Mouse (Mus musculus) midbrain, embryonic 16.5 days (tissue): ENCODE data around the gene Gkn1. TPM values are rescaled to one million over a fixed set of nuclear protein-coding genes. Genes with fewer than 3 reads are reported as not detected.

Experiments used
- ATAC-seq: fragments of 200-750 bp; cut with Nextera tagmentation; 2 replicates; pipeline ENCODE4 v1.8.0; 2017; ENCODE audit warnings: moderate TSS enrichment
- H3K27ac ChIP-seq: fragments of 300-500 bp; sonication (generic); 2 replicates; pipeline ENCODE4 v1.5.1; 2014; ENCODE audit warnings: mild to moderate bottlenecking, low read length, mixed read lengths
- H3K27me3 ChIP-seq: fragments of 300-500 bp; sonication (generic); 2 replicates; pipeline ENCODE4 v1.6.1; 2014; ENCODE audit warnings: low read depth, low read length, mixed read lengths; ENCODE audit not compliant: control insufficient read depth, insufficient read depth
- H3K36me3 ChIP-seq: fragments of 300-500 bp; sonication (generic); 2 replicates; pipeline ENCODE4 v1.6.1; 2014; ENCODE audit warnings: mild to moderate bottlenecking, low read length, moderate library complexity, mixed read lengths; ENCODE audit not compliant: control insufficient read depth, insufficient read depth
- H3K4me1 ChIP-seq: fragments of 300-500 bp; sonication (generic); 2 replicates; pipeline ENCODE4 v1.6.1; 2014; ENCODE audit warnings: mild to moderate bottlenecking, low read length, mixed read lengths; ENCODE audit not compliant: control insufficient read depth, insufficient read depth
- H3K4me2 ChIP-seq: fragments of 300-500 bp; sonication (generic); 2 replicates; pipeline ENCODE4 v1.6.1; 2014; ENCODE audit warnings: mild to moderate bottlenecking, low read length, mixed read lengths
- H3K4me3 ChIP-seq: fragments of 300-500 bp; sonication (generic); 2 replicates; pipeline ENCODE4 v1.5.1; 2014; ENCODE audit warnings: low read depth, mild to moderate bottlenecking, low read length, moderate library complexity, mixed read lengths
- H3K9ac ChIP-seq: fragments of 300-500 bp; sonication (generic); 2 replicates; pipeline ENCODE4 v1.6.1; 2014; ENCODE audit warnings: low read depth, low read length, mixed read lengths
- H3K9me3 ChIP-seq: fragments of 300-500 bp; sonication (generic); replicated peaks from 2 replicates; pipeline ENCODE4 v1.6.1; 2014; ENCODE audit warnings: mild to moderate bottlenecking, low read length, mixed read lengths; ENCODE audit not compliant: control insufficient read depth, poor library complexity, severe bottlenecking
- WGBS: fragments of 180-500 bp; shearing (Covaris S2); extraction: QIAGEN DNeasy Blood & Tissue Kit; methylation state at CpG from one replicate; pipeline ENCODE4 v1.1.7; 2014; 5-methylcytosine and 5-hydroxymethylcytosine counted together
- polyA plus RNA-seq: library from polyadenylated mRNA; unstranded; fragments of >200 nt; fragmentation: Nextera tagmentation; extraction: Ambion mirVana; gene quantifications from 2 replicates; pipeline ENCODE4 v1.2.1, GENCODE M21; 2015

The Gkn1 gene
- polyA plus RNA-seq, 1 experiment from 2014 or later: not detected

GRCm38 (mm10) chr6:87384761-87385160 lies 34.0 kb upstream of the Gkn1 start:
- Histone ChIP-seq H3K4me2 (peak overlapping the region; percentile 68), H3K9me3 (no peaks in the 10 kb centered on the region), H3K4me1 (0 out of 2 replicates have a peak, but pooled peaks cover 2% of the 10 kb centered on the region), H3K27me3 (peaks cover 2% of the 10 kb centered on the region; the same call in 1 of the 2 replicates), H3K4me3 (no peak overlapping the region), H3K27ac (no peak overlapping the region), H3K9ac (no peak overlapping the region), H3K36me3 (no peaks in the 10 kb centered on the region)
- 68% methylated on average over 5 of the region's 6 CpGs for WGBS
- no peak for ATAC-seq

DNA sequence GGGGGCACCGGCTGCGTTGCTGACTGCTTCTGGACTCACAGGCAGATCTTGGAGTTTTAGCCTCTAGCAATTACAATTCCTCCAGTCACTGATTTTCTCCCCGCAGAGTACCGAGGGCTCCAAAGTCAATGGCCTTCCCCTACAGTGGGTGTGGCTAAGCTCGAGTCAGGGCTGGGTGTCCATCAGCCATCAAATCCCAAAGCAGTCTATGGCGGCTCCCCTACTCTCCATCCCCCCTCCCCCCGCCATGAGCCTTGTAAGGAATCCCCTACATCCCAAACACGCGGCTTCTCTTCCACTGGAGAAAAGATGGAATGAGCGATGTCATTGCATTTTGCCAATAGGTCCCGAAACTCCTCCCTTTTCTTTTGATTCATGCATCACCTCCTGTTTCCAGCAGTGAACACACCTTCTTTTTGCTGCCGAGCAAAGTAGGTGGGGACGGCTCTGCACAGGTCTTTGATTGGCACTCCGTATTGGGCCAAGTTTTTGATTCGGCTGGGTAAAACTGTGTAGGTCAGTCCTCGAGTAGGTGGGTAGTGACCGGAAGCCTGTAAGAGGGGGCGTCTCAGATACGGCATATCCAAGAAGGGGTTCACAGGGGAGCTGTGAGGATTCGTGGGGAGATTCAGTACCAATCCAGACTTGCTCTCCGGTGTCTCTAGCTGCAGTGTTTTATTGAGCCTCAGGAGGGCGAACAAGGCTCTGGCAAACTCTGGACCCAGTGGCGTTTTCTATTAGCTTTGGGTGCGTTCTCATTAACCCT lies 33.4 kb upstream of the Gkn1 start:
- 5% methylated on average over 24 of the region's 24 CpGs for WGBS
- no peak overlapping the region for H3K27ac ChIP-seq
- peaks cover 2% of the 10 kb centered on the region; the same call in 1 of the 2 replicates for H3K27me3 ChIP-seq
- H3K4me3 ChIP-seq: peak overlapping the region; percentile 40
- peak; percentile 68; the same call in 1 of the 2 replicates for ATAC-seq
- 0 out of 2 replicates have a peak, but pooled peaks cover 2% of the 10 kb centered on the region for H3K4me1 ChIP-seq
- H3K4me2 ChIP-seq: peak overlapping the region; percentile 68
- H3K9ac ChIP-seq: peak overlapping the region; percentile 58
- no peaks in the 10 kb centered on the region for H3K9me3 ChIP-seq
- no peaks in the 10 kb centered on the region for H3K36me3 ChIP-seq

DNA sequence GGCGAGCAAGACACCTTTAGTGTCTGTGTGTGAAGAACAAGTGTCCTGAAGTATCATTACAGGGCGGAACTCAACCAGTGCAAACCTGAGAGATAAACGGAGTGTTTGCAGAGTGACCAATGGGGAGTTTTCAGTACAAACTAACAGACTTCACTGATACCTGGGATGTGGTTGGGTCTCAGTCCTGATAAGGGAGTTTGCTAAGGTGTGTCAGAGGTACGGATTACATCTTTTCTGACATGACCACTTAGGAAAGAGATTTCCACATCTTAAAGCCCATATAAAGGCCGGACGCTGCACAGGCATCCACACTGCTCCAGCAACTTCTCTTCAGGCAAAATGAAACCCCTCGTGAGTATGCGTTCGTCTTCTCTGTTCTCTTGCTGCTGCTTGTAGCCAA lies 22.3 kb upstream of the Gkn1 start, which contains the start of gene Gkn2:
Gkn2 (plus strand) TSS at position 301 of the 400 bp plus-strand sequence.
- Histone ChIP-seq H3K36me3 (no peaks in the 10 kb centered on the region), H3K9ac (no peak within 1 kb of the TSS), H3K9me3 (no peaks in the 10 kb centered on the region), H3K4me2 (no peak within 1 kb of the TSS), H3K27me3 (no peaks in the 10 kb centered on the region), H3K4me3 (no peak within 1 kb of the TSS), H3K4me1 (no peaks in the 10 kb centered on the region), H3K27ac (no peak within 1 kb of the TSS)
- 96% methylated on average over 9 of the region's 9 CpGs for WGBS
- no peak for ATAC-seq

GRCm38 (mm10) chr6:87369223-87369622 lies 18.5 kb upstream of the Gkn1 start:
- 94% methylated on average over 5 of the region's 5 CpGs for WGBS
- Histone ChIP-seq H3K4me1 (no peaks in the 10 kb centered on the region), H3K9ac (no peak overlapping the region), H3K9me3 (no peaks in the 10 kb centered on the region), H3K36me3 (no peaks in the 10 kb centered on the region), H3K27me3 (no peaks in the 10 kb centered on the region), H3K4me3 (no peak overlapping the region), H3K27ac (no peak overlapping the region), H3K4me2 (no peak overlapping the region)
- ATAC-seq: no peak

- Histone ChIP-seq H3K27me3 (no peaks in the 10 kb centered on the region), H3K9me3 (no peaks in the 10 kb centered on the region), H3K4me1 (no peaks in the 10 kb centered on the region), H3K4me3 (no peak overlapping the region), H3K9ac (no peak overlapping the region), H3K4me2 (no peak overlapping the region), H3K27ac (no peak overlapping the region), H3K36me3 (no peaks in the 10 kb centered on the region)
- 67% methylated on average over 5 of the region's 5 CpGs for WGBS
- ATAC-seq: no peak
Measured at GRCm38 (mm10) chr6:87354441-87354840, 3.7 kb upstream of the Gkn1 start.

DNA sequence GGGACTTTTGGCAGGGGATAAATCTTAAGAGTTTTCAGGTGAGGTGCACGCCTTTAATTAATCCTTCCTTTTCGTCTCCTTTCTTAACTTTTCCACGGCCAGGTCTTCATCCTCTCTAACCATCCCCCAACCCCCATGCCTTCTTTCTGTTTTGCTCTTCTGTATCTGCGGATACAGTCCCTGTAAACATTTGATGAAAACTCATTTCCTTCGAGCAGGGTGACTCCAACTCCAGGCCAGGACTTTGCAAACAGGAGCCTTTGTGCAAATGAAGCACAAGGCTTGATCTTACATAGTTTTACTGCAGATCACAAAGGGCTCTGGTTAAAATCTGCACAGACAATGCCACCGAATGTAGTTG lies 14.8 kb downstream of the Gkn1 start:
- Histone ChIP-seq H3K27ac (no peak overlapping the region), H3K9ac (no peak overlapping the region), H3K36me3 (no peaks in the 10 kb centered on the region), H3K27me3 (no peaks in the 10 kb centered on the region), H3K4me1 (peaks cover 10% of the 10 kb centered on the region; the same call in 1 of the 2 replicates), H3K4me2 (no peak overlapping the region), H3K9me3 (no peaks in the 10 kb centered on the region), H3K4me3 (no peak overlapping the region)
- peak; percentile 18; the same call in 1 of the 2 replicates for ATAC-seq
- 39% methylated on average over 6 of the region's 6 CpGs for WGBS

GRCm38 (mm10) chr6:87335091-87335934 lies 15.4 kb downstream of the Gkn1 start, which contains the start of gene Antxr1:
TSS of gene Antxr1 (minus strand) at chr6:87335821.
- H3K4me3 ChIP-seq: peak within 1 kb of the TSS; percentile 73
- H3K9ac ChIP-seq: peak within 1 kb of the TSS; percentile 79
- under 1% methylated on average over 54 of the region's 54 CpGs for WGBS
- H3K36me3 ChIP-seq: no peaks in the 10 kb centered on the region
- H3K9me3 ChIP-seq: no peaks in the 10 kb centered on the region
- peaks cover 10% of the 10 kb centered on the region; the same call in 1 of the 2 replicates for H3K4me1 ChIP-seq
- peak; percentile 80 for ATAC-seq
- H3K27ac ChIP-seq: peak within 1 kb of the TSS; percentile 73
- peak within 1 kb of the TSS; percentile 98 for H3K4me2 ChIP-seq
- no peaks in the 10 kb centered on the region for H3K27me3 ChIP-seq

GRCm38 (mm10) chr6:87334361-87335090 lies 16.2 kb downstream of the Gkn1 start:
- H3K4me1 ChIP-seq: peaks cover 10% of the 10 kb centered on the region; the same call in 1 of the 2 replicates
- peak overlapping the region; percentile 98 for H3K4me2 ChIP-seq
- H3K9me3 ChIP-seq: no peaks in the 10 kb centered on the region
- H3K4me3 ChIP-seq: peak overlapping the region; percentile 73
- WGBS: 3% methylated on average over 11 of the region's 11 CpGs
- no peaks in the 10 kb centered on the region for H3K36me3 ChIP-seq
- peak overlapping the region; percentile 79 for H3K9ac ChIP-seq
- ATAC-seq: no peak
- no peaks in the 10 kb centered on the region for H3K27me3 ChIP-seq
- H3K27ac ChIP-seq: no peak overlapping the region
